In the genomic region with DNA sequence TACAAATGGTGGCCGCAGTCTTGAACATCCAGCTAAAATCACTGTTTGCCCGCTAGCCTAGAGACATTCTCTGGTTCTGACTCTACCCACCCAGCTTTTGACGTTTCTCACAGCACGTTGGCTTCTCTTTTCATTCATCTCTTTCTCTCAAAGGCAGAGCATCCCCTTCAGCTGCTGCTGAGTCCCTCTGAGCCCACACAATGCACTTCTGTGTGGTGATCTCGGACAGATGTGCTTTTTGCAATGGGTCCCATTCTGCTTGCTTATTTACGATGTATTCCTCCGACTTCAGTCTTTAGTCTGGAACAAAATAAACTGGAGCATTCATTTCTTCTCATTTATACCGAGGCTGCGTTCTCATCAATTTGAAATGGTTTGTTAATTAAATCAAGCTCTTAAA, we compare ENCODE assay signal across 27 mouse cellular contexts.
DNase-seq lines count a peak whose midpoint lies in the region; ATAC-seq and TF ChIP-seq lines count a peak whose summit lies in the region.
"Had no signal": no experiment of that assay in that cellular context is flagged by ENCODE, and none has a peak within 500 bp of the region (broad histone marks: within the 10 kb centered on the region; RNA-seq: fewer than 3 reads in every experiment).

No protein-coding gene starts in this region.

- no peaks in the 10 kb centered on the region for H3K4me1 ChIP-seq in midbrain, postnatal 0 days (ENCODE audit: insufficient read depth, low read length)
- no peaks in the 10 kb centered on the region for H3K4me1 ChIP-seq in midbrain, embryonic 15.5 days
- H3K4me1 ChIP-seq: forebrain, embryonic 12.5 days; forebrain, embryonic 15.5 days; heart, embryonic 10.5 days; heart, embryonic 13.5 days; hindbrain, embryonic 12.5 days; hindbrain, embryonic 15.5 days had no signal

- H3K36me3 ChIP-seq in midbrain, postnatal 0 days (ENCODE audit: insufficient read depth, low read length) = no peaks in the 10 kb centered on the region
- H3K36me3 ChIP-seq in midbrain, embryonic 15.5 days (replicated peaks) = no peaks in the 10 kb centered on the region
- H3K36me3 ChIP-seq: embryonic facial prominence, embryonic 10.5 days; embryonic facial prominence, embryonic 13.5 days; forebrain, embryonic 12.5 days; forebrain, embryonic 15.5 days; heart, embryonic 10.5 days; heart, embryonic 13.5 days; hindbrain, embryonic 12.5 days; hindbrain, embryonic 15.5 days had no signal

- H3K9me3 ChIP-seq in midbrain, postnatal 0 days (ENCODE audit: low read length) = no peaks in the 10 kb centered on the region
- no peaks in the 10 kb centered on the region for H3K9me3 ChIP-seq in midbrain, embryonic 15.5 days
- H3K9me3 ChIP-seq: embryonic facial prominence, embryonic 10.5 days; embryonic facial prominence, embryonic 13.5 days; forebrain, embryonic 12.5 days; forebrain, embryonic 15.5 days; heart, embryonic 10.5 days; heart, embryonic 13.5 days; hindbrain, embryonic 12.5 days; hindbrain, embryonic 15.5 days had no signal

- H3K27me3 ChIP-seq in midbrain, postnatal 0 days (ENCODE audit: insufficient read depth, low read length) = no peaks in the 10 kb centered on the region
- H3K27me3 ChIP-seq in midbrain, embryonic 15.5 days (replicated peaks) = no peaks in the 10 kb centered on the region
- H3K27me3 ChIP-seq: embryonic facial prominence, embryonic 13.5 days; forebrain, embryonic 15.5 days; heart, embryonic 13.5 days; hindbrain, embryonic 12.5 days; hindbrain, embryonic 15.5 days had no signal

- no peak for TF ChIP-seq CTCF in midbrain, postnatal 0 days (IDR thresholded peaks at IDR 0.05)

- peak; percentile 30 for DNase-seq in midbrain, postnatal 0 days (ENCODE audit: low spot score)
- DNase-seq in right cerebral cortex, postnatal 10 days (ENCODE audit: low spot score in 2 of 2) = peak; percentile 27 to 37
- no peak for DNase-seq in right cerebral cortex, postnatal 25 days
- peak; percentile 49 for DNase-seq in mesoderm, embryonic 11.5 days (ENCODE audit: low read depth, low spot score)
- no peak for DNase-seq in cerebellum, adult 11 months
- no peak for DNase-seq in urinary bladder, adult 18-20 months (ENCODE audit: low spot score in 2 of 2)
- DNase-seq: adrenal gland, adult 2 months; adrenal gland, postnatal 14 days; cerebellum, adult 2 months; cerebellum, adult 9-11 months; cerebellum, postnatal 25 days; embryo, embryonic 11 days; gastrocnemius, postnatal 25 days; heart, adult 2 months; heart, postnatal 14 days; heart, postnatal 4 days had no signal

- no peak overlapping the region for H3K27ac ChIP-seq in midbrain, postnatal 0 days (ENCODE audit: low read depth, low read length)
- H3K27ac ChIP-seq in midbrain, embryonic 15.5 days = no peak overlapping the region
- H3K27ac ChIP-seq: embryonic facial prominence, embryonic 10.5 days; embryonic facial prominence, embryonic 13.5 days; forebrain, embryonic 12.5 days; forebrain, embryonic 15.5 days; heart, adult 2 months; heart, embryonic 10.5 days; heart, embryonic 13.5 days; hindbrain, embryonic 12.5 days; hindbrain, embryonic 15.5 days had no signal

- no peak overlapping the region for H3K4me2 ChIP-seq in midbrain, postnatal 0 days (ENCODE audit: low read depth, low read length, poor library complexity, severe bottlenecking)
- H3K4me2 ChIP-seq in midbrain, embryonic 15.5 days = no peak overlapping the region
- H3K4me2 ChIP-seq: embryonic facial prominence, embryonic 13.5 days; forebrain, embryonic 12.5 days; forebrain, embryonic 15.5 days; heart, embryonic 13.5 days; hindbrain, embryonic 12.5 days; hindbrain, embryonic 15.5 days had no signal

- 48% methylated on average over 9 of the region's 9 CpGs for WGBS in midbrain, postnatal 0 days
- WGBS in midbrain, embryonic 15.5 days = 56% methylated on average over 9 of the region's 9 CpGs

- H3K4me3 ChIP-seq in midbrain, postnatal 0 days (ENCODE audit: low read depth, low read length) = no peak overlapping the region
- no peak overlapping the region for H3K4me3 ChIP-seq in midbrain, embryonic 15.5 days
- H3K4me3 ChIP-seq: embryonic facial prominence, embryonic 10.5 days; embryonic facial prominence, embryonic 13.5 days; erythroblast, embryonic 14.5 days; forebrain, embryonic 12.5 days; forebrain, embryonic 15.5 days; heart, adult 2 months; heart, embryonic 10.5 days; heart, embryonic 13.5 days; hindbrain, embryonic 12.5 days; hindbrain, embryonic 15.5 days had no signal

- no peak overlapping the region for H3K9ac ChIP-seq in midbrain, postnatal 0 days (replicated peaks; ENCODE audit: low read length, poor library complexity, severe bottlenecking)
- no peak overlapping the region for H3K9ac ChIP-seq in midbrain, embryonic 15.5 days
- H3K9ac ChIP-seq: embryonic facial prominence, embryonic 13.5 days; forebrain, embryonic 12.5 days; forebrain, embryonic 15.5 days; heart, embryonic 13.5 days; hindbrain, embryonic 12.5 days; hindbrain, embryonic 15.5 days had no signal

- no peak for ATAC-seq in midbrain, postnatal 0 days (ENCODE audit: low FRiP score)
- ATAC-seq in midbrain, embryonic 15.5 days (replicated peaks) = no peak
- ATAC-seq: CD4-positive, CD25-positive, alpha-beta regulatory T cell, adult 4 months; forebrain, embryonic 15.5 days had no signal

Comparison
In these comparisons a context has a peak if more than half of its experiments do, and no peak if none do; other contexts are left out.
1. DNase-seq: peak in midbrain, postnatal 0 days (single experiment), right cerebral cortex, postnatal 10 days (2 of 2) and mesoderm, embryonic 11.5 days (single experiment); none in right cerebral cortex, postnatal 25 days (single experiment), cerebellum, adult 11 months (single experiment) and urinary bladder, adult 18-20 months (0 of 2).